Mouse (Mus musculus): ENCODE results near the gene Auts2. TPM values are rescaled to one million over a fixed set of nuclear protein-coding genes. Genes with fewer than 3 reads are reported as not detected.

Gene Auts2
- polyA plus RNA-seq, 1 experiment from 2014 or later, result 70.3 TPM

- no peak overlapping the region for H3K4me3 ChIP-seq (ENCODE audit: low read depth, low read length)
- H3K27ac ChIP-seq (ENCODE audit: low read depth, low read length), result no peak overlapping the region
- H3K9me3 ChIP-seq (ENCODE audit: control insufficient read depth, low read length), result no peaks in the 10 kb centered on the region
- H3K4me1 ChIP-seq (replicated peaks; ENCODE audit: control insufficient read depth, insufficient read depth, low read length), result peaks cover 3% of the 10 kb centered on the region; the same call in 1 of the 2 replicates
- no peak overlapping the region for H3K9ac ChIP-seq (ENCODE audit: low read depth, low read length)
- no peak overlapping the region for H3K4me2 ChIP-seq (replicated peaks; ENCODE audit: low read depth, low read length)
- peak; percentile 18 for DNase-seq (ENCODE audit: low spot score)
- no peak for ATAC-seq (ENCODE audit: low FRiP score)
- WGBS, result 53% methylated on average over 9 of the region's 9 CpGs
- H3K36me3 ChIP-seq (ENCODE audit: control insufficient read depth, insufficient read depth, low read length), result no peaks in the 10 kb centered on the region
- H3K27me3 ChIP-seq (ENCODE audit: control insufficient read depth, insufficient read depth, low read length), result no peaks in the 10 kb centered on the region
These were observed 381.6 kb downstream of the Auts2 start for GRCm38 (mm10) chr5:132161338-132162205.

- Histone ChIP-seq H3K4me2 (replicated peaks; ENCODE audit: low read depth, low read length) (no peak overlapping the region), H3K9ac (ENCODE audit: low read depth, low read length) (no peak overlapping the region), H3K36me3 (ENCODE audit: control insufficient read depth, insufficient read depth, low read length) (no peaks in the 10 kb centered on the region), H3K27me3 (ENCODE audit: control insufficient read depth, insufficient read depth, low read length) (no peaks in the 10 kb centered on the region), H3K4me1 (replicated peaks; ENCODE audit: control insufficient read depth, insufficient read depth, low read length) (no peaks in the 10 kb centered on the region), H3K27ac (ENCODE audit: low read depth, low read length) (no peak overlapping the region), H3K9me3 (ENCODE audit: control insufficient read depth, low read length) (no peaks in the 10 kb centered on the region), H3K4me3 (ENCODE audit: low read depth, low read length) (no peak overlapping the region)
- 96% methylated on average over 4 of the region's 4 CpGs for WGBS
- ATAC-seq (ENCODE audit: low FRiP score), result no peak
- DNase-seq (ENCODE audit: low spot score), result no peak
These were observed 399.0 kb downstream of the Auts2 start for GRCm38 (mm10) chr5:132144181-132144580.

GRCm38 (mm10) chr5:132140816-132141215 is 402.3 kb downstream of the Auts2 start:
- Histone ChIP-seq H3K27me3 (ENCODE audit: control insufficient read depth, insufficient read depth, low read length) (no peaks in the 10 kb centered on the region), H3K9me3 (ENCODE audit: control insufficient read depth, low read length) (no peaks in the 10 kb centered on the region), H3K4me3 (ENCODE audit: low read depth, low read length) (no peak overlapping the region), H3K36me3 (ENCODE audit: control insufficient read depth, insufficient read depth, low read length) (no peaks in the 10 kb centered on the region), H3K9ac (ENCODE audit: low read depth, low read length) (no peak overlapping the region), H3K4me2 (replicated peaks; ENCODE audit: low read depth, low read length) (no peak overlapping the region), H3K4me1 (replicated peaks; ENCODE audit: control insufficient read depth, insufficient read depth, low read length) (no peaks in the 10 kb centered on the region), H3K27ac (ENCODE audit: low read depth, low read length) (no peak overlapping the region)
- ATAC-seq (ENCODE audit: low FRiP score) (no peak), DNase-seq (ENCODE audit: low spot score) (peak; percentile 19)
- WGBS, result 52% methylated on average over 4 of the region's 4 CpGs

GRCm38 (mm10) chr5:132135941-132136663 is 407.0 kb downstream of the Auts2 start:
- DNase-seq (ENCODE audit: low spot score) (no peak), ATAC-seq (ENCODE audit: low FRiP score) (no peak)
- Histone ChIP-seq H3K27me3 (ENCODE audit: control insufficient read depth, insufficient read depth, low read length) (no peaks in the 10 kb centered on the region), H3K4me3 (ENCODE audit: low read depth, low read length) (no peak overlapping the region), H3K4me1 (replicated peaks; ENCODE audit: control insufficient read depth, insufficient read depth, low read length) (no peaks in the 10 kb centered on the region), H3K9me3 (ENCODE audit: control insufficient read depth, low read length) (no peaks in the 10 kb centered on the region), H3K36me3 (ENCODE audit: control insufficient read depth, insufficient read depth, low read length) (no peaks in the 10 kb centered on the region), H3K27ac (ENCODE audit: low read depth, low read length) (no peak overlapping the region), H3K4me2 (replicated peaks; ENCODE audit: low read depth, low read length) (no peak overlapping the region), H3K9ac (ENCODE audit: low read depth, low read length) (no peak overlapping the region)
- WGBS, result 68% methylated on average over 7 of the region's 7 CpGs

- Histone ChIP-seq H3K4me2 (replicated peaks; ENCODE audit: low read depth, low read length) (no peak overlapping the region), H3K4me1 (replicated peaks; ENCODE audit: control insufficient read depth, insufficient read depth, low read length) (no peaks in the 10 kb centered on the region), H3K36me3 (ENCODE audit: control insufficient read depth, insufficient read depth, low read length) (no peaks in the 10 kb centered on the region), H3K27me3 (ENCODE audit: control insufficient read depth, insufficient read depth, low read length) (no peaks in the 10 kb centered on the region), H3K27ac (ENCODE audit: low read depth, low read length) (no peak overlapping the region), H3K9ac (ENCODE audit: low read depth, low read length) (no peak overlapping the region), H3K4me3 (ENCODE audit: low read depth, low read length) (no peak overlapping the region), H3K9me3 (ENCODE audit: control insufficient read depth, low read length) (no peaks in the 10 kb centered on the region)
- WGBS, result 97% methylated on average over 3 of the region's 3 CpGs
- DNase-seq (ENCODE audit: low spot score), result no peak
- no peak for ATAC-seq (ENCODE audit: low FRiP score)
These were observed 411.2 kb downstream of the Auts2 start for GRCm38 (mm10) chr5:132131948-132132347.

- Histone ChIP-seq H3K4me1 (replicated peaks; ENCODE audit: control insufficient read depth, insufficient read depth, low read length) (no peaks in the 10 kb centered on the region), H3K27ac (ENCODE audit: low read depth, low read length) (no peak overlapping the region), H3K4me3 (ENCODE audit: low read depth, low read length) (no peak overlapping the region), H3K4me2 (replicated peaks; ENCODE audit: low read depth, low read length) (no peak overlapping the region), H3K27me3 (ENCODE audit: control insufficient read depth, insufficient read depth, low read length) (no peaks in the 10 kb centered on the region), H3K9me3 (ENCODE audit: control insufficient read depth, low read length) (no peaks in the 10 kb centered on the region), H3K36me3 (ENCODE audit: control insufficient read depth, insufficient read depth, low read length) (no peaks in the 10 kb centered on the region), H3K9ac (ENCODE audit: low read depth, low read length) (no peak overlapping the region)
- ATAC-seq (ENCODE audit: low FRiP score) (no peak), DNase-seq (ENCODE audit: low spot score) (no peak)
- 79% methylated on average over 4 of the region's 4 CpGs for WGBS
These were observed 412.6 kb downstream of the Auts2 start for GRCm38 (mm10) chr5:132130577-132130976.

- Histone ChIP-seq H3K27me3 (ENCODE audit: control insufficient read depth, insufficient read depth, low read length) (no peaks in the 10 kb centered on the region), H3K9ac (ENCODE audit: low read depth, low read length) (no peak overlapping the region), H3K36me3 (ENCODE audit: control insufficient read depth, insufficient read depth, low read length) (no peaks in the 10 kb centered on the region), H3K4me2 (replicated peaks; ENCODE audit: low read depth, low read length) (no peak overlapping the region), H3K27ac (ENCODE audit: low read depth, low read length) (no peak overlapping the region), H3K4me3 (ENCODE audit: low read depth, low read length) (no peak overlapping the region), H3K4me1 (replicated peaks; ENCODE audit: control insufficient read depth, insufficient read depth, low read length) (no peaks in the 10 kb centered on the region), H3K9me3 (ENCODE audit: control insufficient read depth, low read length) (no peaks in the 10 kb centered on the region)
- 89% methylated on average over 12 of the region's 12 CpGs for WGBS
- no peak for DNase-seq (ENCODE audit: low spot score)
- ATAC-seq (ENCODE audit: low FRiP score), result no peak
These were observed 416.5 kb downstream of the Auts2 start for GRCm38 (mm10) chr5:132126626-132127025.

GRCm38 (mm10) chr5:132115631-132116030 is 427.5 kb downstream of the Auts2 start:
- WGBS, result 77% methylated on average over 3 of the region's 3 CpGs
- Histone ChIP-seq H3K36me3 (ENCODE audit: control insufficient read depth, insufficient read depth, low read length) (no peaks in the 10 kb centered on the region), H3K27me3 (ENCODE audit: control insufficient read depth, insufficient read depth, low read length) (no peaks in the 10 kb centered on the region), H3K27ac (ENCODE audit: low read depth, low read length) (no peak overlapping the region), H3K9ac (ENCODE audit: low read depth, low read length) (no peak overlapping the region), H3K9me3 (ENCODE audit: control insufficient read depth, low read length) (no peaks in the 10 kb centered on the region), H3K4me3 (ENCODE audit: low read depth, low read length) (no peak overlapping the region), H3K4me1 (replicated peaks; ENCODE audit: control insufficient read depth, insufficient read depth, low read length) (no peaks in the 10 kb centered on the region), H3K4me2 (replicated peaks; ENCODE audit: low read depth, low read length) (no peak overlapping the region)
- DNase-seq (ENCODE audit: low spot score), result peak; percentile 24
- no peak for ATAC-seq (ENCODE audit: low FRiP score)

Data from hindbrain, embryonic 11.5 days (tissue).